Mouse (Mus musculus): ENCODE data around the gene Rad9b. TPM values are rescaled to one million over a fixed set of nuclear protein-coding genes. Genes with fewer than 3 reads are reported as not detected.

Gene Rad9b
- polyA plus RNA-seq, 1 experiment, result 2.9 TPM

DNA sequence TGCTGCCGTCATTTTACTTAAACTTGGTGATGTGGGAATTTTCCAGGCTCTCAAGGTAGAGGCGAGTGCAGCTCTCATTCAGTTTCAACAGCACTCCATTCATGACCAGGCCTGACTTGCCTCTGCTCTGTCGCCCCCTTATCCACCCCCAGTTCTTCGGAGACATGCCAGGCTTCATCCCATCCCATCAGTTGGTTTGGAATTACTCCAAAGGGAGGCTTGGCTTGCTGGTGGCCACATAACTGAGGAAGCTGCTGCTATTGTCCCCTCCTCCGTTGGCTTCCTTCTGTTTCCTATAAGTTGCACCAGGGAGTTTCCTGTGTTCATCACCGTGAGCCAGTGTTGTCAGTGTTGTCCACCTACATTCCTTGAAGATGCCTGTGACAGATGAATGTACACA is 49.5 kb downstream of the Rad9b start:
- no peak overlapping the region for H3K4me3 ChIP-seq (replicated peaks; ENCODE audit: extremely low read depth, low read depth, low read length)
- 32% methylated on average over 6 of the region's 6 CpGs for WGBS

DNA sequence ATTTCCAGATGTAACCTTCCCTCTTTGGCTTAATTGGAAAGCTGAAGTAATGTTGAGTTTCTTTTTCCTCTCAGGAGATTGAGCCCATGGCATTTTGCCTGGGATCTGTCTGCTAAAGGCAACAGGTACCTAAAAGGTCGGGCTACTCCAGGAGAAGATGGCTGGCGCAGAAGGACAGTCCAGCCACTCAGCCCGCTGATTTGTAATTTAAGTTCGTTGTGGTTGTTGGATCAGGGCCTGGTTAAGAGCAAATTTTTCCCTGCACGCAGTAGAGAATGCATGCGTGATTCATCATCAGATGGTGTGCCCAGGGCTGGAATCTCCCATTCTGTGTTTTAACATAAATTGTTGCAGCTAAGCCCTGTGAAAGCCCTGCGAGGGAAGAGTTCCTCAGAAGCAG is 50.1 kb downstream of the Rad9b start:
- no peak for DNase-seq
- Histone ChIP-seq H3K4me3 (replicated peaks; ENCODE audit: extremely low read depth, low read depth, low read length) (no peak overlapping the region), H3K4me1 (ENCODE audit: control insufficient read depth, insufficient read depth, low read length) (peaks cover 34% of the 10 kb centered on the region)
- 56% methylated on average over 7 of the region's 7 CpGs for WGBS
- TF ChIP-seq CTCF (IDR thresholded peaks at IDR 0.05; ENCODE audit: insufficient read depth, low read length), result no peak

More for the DNA sequence above, 49.5 kb downstream of the Rad9b start:
- H3K4me1 ChIP-seq (ENCODE audit: control insufficient read depth, insufficient read depth, low read length), result peaks cover 34% of the 10 kb centered on the region
- no peak for TF ChIP-seq CTCF (IDR thresholded peaks at IDR 0.05; ENCODE audit: insufficient read depth, low read length)
- no peak for TF ChIP-seq POLR2A (IDR thresholded peaks at IDR 0.05; ENCODE audit: borderline replicate concordance, extremely low read depth, low read depth, low read length)
- DNase-seq, result no peak

DNA sequence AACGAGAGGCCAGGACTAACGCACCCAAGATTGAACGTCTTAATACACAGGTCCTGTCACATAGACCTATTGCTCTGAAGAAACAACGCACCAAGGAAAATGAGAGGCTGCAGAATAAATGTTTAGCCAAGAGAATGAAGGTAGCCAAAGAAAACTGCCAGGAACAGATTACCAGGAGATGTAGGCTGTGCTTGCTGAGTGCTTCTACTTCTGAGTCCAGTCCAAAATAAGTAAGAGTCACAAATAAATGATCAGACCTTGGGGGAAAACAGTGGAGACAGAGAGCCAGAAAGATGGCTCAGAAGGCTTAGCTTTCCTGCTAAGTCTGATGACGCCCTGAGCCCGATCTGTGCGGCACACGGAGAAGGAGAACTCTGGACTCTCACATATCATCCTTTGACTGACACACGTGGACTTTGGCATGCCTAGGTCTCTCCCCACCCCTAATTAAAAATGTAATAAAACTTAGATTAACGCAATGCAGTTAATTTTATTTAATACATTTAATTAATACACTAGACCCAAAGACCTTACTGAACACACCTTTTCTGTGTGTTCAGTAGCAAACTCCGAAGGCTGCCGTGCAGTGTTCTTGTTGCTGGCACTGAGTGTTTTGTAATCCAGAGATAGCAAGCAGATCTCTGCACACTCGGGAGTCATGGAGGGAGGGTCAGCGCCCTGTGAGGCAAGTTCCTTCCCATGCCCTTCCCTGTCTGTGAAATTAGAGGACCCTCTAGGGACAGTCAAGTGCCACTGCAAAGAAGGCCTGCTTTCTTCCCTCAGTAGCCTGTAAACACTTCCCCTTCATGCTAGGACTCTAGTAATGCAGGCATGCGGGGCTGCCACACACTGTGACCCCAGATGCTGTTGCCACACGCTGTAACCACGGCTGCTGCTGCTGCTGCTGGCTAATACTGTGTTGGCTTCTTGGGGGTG is 51.0 kb downstream of the Rad9b start:
- H3K4me1 ChIP-seq (ENCODE audit: control insufficient read depth, insufficient read depth, low read length), result peaks cover 34% of the 10 kb centered on the region
- WGBS, result 61% methylated on average over 17 of the region's 17 CpGs
- TF ChIP-seq POLR2A (IDR thresholded peaks at IDR 0.05; ENCODE audit: borderline replicate concordance, extremely low read depth, low read depth, low read length) (no peak), CTCF (IDR thresholded peaks at IDR 0.05; ENCODE audit: insufficient read depth, low read length) (no peak)
- no peak for DNase-seq
- H3K4me3 ChIP-seq (replicated peaks; ENCODE audit: extremely low read depth, low read depth, low read length), result no peak overlapping the region

DNA sequence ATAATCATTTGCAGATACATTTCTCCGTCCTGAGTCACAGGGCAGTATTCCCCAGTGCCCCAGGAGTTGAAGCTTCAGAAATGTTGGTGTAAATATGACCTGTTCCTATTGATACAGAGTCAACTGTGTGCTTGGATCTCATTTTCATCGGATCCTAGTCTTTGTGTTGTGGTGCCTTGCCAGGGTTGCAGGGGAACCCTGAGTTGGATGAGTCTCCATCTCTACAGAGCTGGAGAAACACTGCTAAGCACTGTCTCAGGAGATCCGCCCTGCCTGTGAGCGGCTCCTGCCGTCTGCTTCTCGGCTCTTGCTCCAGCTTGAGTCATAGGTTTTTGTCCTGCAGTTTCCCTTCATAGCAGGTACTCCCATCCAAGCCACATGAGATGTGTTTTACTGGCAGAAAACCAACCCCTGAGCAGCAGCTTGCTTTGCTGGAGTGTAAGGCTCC is 53.9 kb downstream of the Rad9b start:
- no peak overlapping the region for H3K4me3 ChIP-seq (replicated peaks; ENCODE audit: extremely low read depth, low read depth, low read length)
- peaks cover 38% of the 10 kb centered on the region for H3K4me1 ChIP-seq (ENCODE audit: control insufficient read depth, insufficient read depth, low read length)
- TF ChIP-seq CTCF (IDR thresholded peaks at IDR 0.05; ENCODE audit: insufficient read depth, low read length) (no peak), POLR2A (IDR thresholded peaks at IDR 0.05; ENCODE audit: borderline replicate concordance, extremely low read depth, low read depth, low read length) (no peak)
- DNase-seq, result no peak
- WGBS, result 84% methylated on average over 6 of the region's 6 CpGs

DNA sequence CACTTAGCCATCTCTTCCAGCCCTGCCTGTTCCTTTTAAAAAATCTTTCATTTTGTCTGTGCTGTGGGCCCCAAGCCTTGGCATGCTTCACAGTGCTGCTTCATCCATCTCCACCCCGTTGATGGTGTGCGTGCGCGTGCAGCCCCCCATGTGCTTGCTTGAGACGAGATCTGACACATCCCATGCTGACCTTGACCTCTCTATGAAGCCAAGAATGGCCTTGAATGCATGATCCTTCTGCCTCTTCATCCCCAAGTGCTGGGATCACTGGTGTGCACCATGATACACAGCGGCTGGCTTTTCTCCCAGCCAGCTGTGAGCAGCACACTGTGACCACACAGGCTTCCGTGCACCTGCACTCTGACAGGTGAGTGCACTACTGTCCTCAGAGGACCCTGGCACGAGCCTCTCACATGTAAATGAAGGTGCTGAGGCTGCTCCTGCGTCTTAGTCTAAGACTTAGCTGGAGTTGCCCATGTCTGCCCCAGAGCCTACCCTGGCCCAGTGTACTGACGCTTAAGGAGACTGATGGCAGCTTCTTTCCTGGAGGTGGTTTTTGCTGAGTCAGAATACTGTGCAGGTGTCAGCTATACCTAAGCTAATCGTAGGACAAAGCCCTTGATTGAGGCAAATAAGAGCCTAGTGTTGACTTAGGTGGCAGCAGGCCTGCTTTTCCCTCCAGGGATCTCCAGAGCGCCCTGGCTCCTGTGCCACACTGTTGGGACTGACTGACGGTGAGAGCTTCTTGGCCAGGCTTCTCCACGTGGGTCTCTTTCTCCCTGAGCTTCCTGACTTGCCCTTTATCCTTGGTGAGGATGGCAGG is 58.7 kb downstream of the Rad9b start:
- no peak for DNase-seq
- TF ChIP-seq POLR2A (IDR thresholded peaks at IDR 0.05; ENCODE audit: borderline replicate concordance, extremely low read depth, low read depth, low read length) (no peak), CTCF (IDR thresholded peaks at IDR 0.05; ENCODE audit: insufficient read depth, low read length) (no peak)
- Histone ChIP-seq H3K4me3 (replicated peaks; ENCODE audit: extremely low read depth, low read depth, low read length) (no peak overlapping the region), H3K4me1 (ENCODE audit: control insufficient read depth, insufficient read depth, low read length) (peaks cover 12% of the 10 kb centered on the region)
- WGBS, result 65% methylated on average over 14 of the region's 14 CpGs

DNA sequence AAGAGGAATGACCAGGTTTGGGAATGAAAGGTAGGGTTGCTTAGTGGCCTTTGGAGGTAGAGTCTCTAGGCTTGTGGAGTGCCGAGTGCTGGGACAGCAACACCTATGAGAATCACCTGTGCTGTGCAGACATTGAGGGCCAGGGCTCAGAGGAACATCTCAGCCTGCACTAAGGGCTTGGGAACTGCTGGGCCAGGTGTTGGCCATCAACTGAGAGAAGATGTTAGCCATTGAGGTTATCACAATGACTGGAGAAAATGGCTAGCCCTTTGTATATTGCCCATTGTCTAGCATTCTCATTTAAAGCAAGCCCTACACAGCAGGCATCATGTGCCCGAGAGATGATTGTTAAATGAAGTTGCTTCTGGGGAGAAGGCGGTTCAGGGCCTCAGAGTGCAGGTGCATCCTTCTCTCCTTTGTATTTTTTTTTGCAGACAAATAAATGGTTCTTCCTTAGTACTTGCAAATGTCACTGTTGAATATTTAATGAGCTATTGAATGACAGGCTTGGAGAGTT is 59.8 kb downstream of the Rad9b start:
- 86% methylated on average over 3 of the region's 3 CpGs for WGBS
- TF ChIP-seq CTCF (IDR thresholded peaks at IDR 0.05; ENCODE audit: insufficient read depth, low read length) (no peak), POLR2A (IDR thresholded peaks at IDR 0.05; ENCODE audit: borderline replicate concordance, extremely low read depth, low read depth, low read length) (no peak)
- DNase-seq, result no peak
- H3K4me1 ChIP-seq (ENCODE audit: control insufficient read depth, insufficient read depth, low read length), result peaks cover 10% of the 10 kb centered on the region
- no peak overlapping the region for H3K4me3 ChIP-seq (replicated peaks; ENCODE audit: extremely low read depth, low read depth, low read length)

DNA sequence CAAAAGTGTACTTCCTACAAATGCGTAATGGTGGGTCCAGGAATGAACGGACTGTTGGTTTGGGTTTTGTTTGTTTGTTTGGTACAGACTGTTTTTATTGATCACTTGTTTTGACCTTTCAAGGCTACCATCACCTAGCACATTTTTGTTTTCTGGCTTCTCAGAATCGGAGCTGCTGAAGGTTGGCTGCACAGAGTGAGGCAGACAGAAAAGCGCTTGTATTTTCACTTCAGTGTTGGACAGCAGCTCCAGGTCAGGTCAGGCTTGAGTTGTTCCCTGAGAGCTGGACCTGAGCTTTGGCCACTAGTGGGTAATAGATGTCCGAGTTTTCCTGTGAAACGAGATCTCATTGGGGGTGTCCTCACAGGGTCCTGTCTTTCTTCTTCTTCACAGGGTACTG is 60.9 kb downstream of the Rad9b start:
- Histone ChIP-seq H3K4me1 (ENCODE audit: control insufficient read depth, insufficient read depth, low read length) (peaks cover 14% of the 10 kb centered on the region), H3K4me3 (replicated peaks; ENCODE audit: extremely low read depth, low read depth, low read length) (no peak overlapping the region)
- TF ChIP-seq POLR2A (IDR thresholded peaks at IDR 0.05; ENCODE audit: borderline replicate concordance, extremely low read depth, low read depth, low read length) (no peak), CTCF (IDR thresholded peaks at IDR 0.05; ENCODE audit: insufficient read depth, low read length) (no peak)
- DNase-seq, result no peak
- 71% methylated on average over 6 of the region's 6 CpGs for WGBS

DNA sequence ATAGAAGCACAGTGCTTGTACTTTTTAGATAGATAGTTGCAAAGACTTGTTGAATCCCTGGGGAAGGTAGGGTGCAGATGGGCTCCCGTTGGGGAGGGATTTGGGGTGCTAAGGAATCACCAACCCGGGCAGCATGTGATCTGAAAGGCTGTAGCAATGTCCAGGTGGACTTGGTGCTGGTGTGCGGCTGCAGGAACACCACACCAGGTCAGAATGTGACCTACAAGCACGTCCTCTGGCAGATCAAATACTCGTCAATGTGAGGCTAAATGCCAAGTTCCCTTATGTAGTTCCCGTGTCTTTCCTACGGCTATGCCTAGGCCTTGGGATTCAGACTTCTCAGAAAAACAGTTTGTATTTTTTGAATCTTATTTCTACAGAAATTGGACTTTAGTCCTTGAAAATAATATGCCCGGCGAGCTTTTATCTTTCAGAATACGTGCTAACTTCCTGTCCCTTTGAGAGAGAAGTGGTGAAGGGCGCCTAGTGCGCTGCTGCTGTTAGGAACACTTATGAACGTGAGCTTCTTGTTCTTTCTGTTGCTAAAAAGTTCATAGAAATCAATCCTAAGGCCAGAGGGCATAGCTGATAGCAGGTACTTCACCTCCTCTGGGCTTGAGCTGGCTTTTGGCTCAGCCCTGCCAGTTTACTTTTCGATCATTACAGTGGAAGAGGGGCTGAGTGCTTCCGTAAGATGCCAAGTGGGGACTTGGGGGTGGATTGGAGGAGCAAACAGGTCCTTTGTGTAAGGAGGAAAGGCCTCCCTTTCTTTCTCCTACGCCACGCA is 62.3 kb downstream of the Rad9b start:
- TF ChIP-seq CTCF (IDR thresholded peaks at IDR 0.05; ENCODE audit: insufficient read depth, low read length) (no peak), POLR2A (IDR thresholded peaks at IDR 0.05; ENCODE audit: borderline replicate concordance, extremely low read depth, low read depth, low read length) (no peak)
- Histone ChIP-seq H3K4me1 (ENCODE audit: control insufficient read depth, insufficient read depth, low read length) (peaks cover 16% of the 10 kb centered on the region), H3K4me3 (replicated peaks; ENCODE audit: extremely low read depth, low read depth, low read length) (no peak overlapping the region)
- 47% methylated on average over 17 of the region's 17 CpGs for WGBS
- no peak for DNase-seq

DNA sequence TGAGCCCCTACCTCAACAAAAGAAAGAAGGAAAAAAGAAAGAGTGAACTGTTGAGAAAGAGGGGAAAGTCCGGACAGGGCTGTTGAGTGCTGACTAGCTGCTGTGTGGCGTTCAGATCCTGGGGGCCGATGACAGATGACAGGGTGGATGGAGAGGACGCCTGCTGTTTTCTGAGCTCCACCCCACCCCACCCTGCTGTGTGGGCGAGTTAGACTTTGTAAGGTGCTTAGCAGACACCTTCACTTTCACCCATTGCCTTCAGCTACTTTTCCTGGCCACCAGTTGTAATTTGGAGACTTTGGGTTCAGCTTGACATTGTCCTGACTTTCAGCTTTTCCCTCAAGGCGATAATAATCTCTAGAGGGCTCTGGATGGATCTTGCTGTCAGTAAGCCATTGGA is 62.9 kb downstream of the Rad9b start:
- H3K4me3 ChIP-seq (replicated peaks; ENCODE audit: extremely low read depth, low read depth, low read length), result no peak overlapping the region
- peaks cover 19% of the 10 kb centered on the region for H3K4me1 ChIP-seq (ENCODE audit: control insufficient read depth, insufficient read depth, low read length)
- WGBS, result 59% methylated on average over 6 of the region's 6 CpGs
- TF ChIP-seq CTCF (IDR thresholded peaks at IDR 0.05; ENCODE audit: insufficient read depth, low read length) (no peak), POLR2A (IDR thresholded peaks at IDR 0.05; ENCODE audit: borderline replicate concordance, extremely low read depth, low read depth, low read length) (no peak)
- no peak for DNase-seq
